Mouse (Mus musculus): ENCODE measurements around the gene Kif17. TPM values are rescaled to one million over a fixed set of nuclear protein-coding genes. Genes with fewer than 3 reads are reported as not detected.

Gene Kif17
- 21.6 TPM for polyA plus RNA-seq (2015; fragmentation: Illumina TruSeq; extraction: RNeasy Lipid Tissue Mini Kit (QIAGEN cat#74804); ENCODE audit: low read depth, low replicate concordance)

GRCm38 (mm10) chr4:138250088-138250960, at the start of gene Kif17, which contains the start of gene Sh2d5:
Kif17 (plus strand) TSS chr4:138250435.
Sh2d5 (plus strand) TSS chr4:138250403.

GRCm38 (mm10) chr4:138216200-138216890, 33.9 kb upstream of the Kif17 start, which contains the start of gene Hp1bp3:
Hp1bp3 (plus strand) TSS chr4:138216296.

GRCm38 (mm10) chr4:138304340-138305104, 54.3 kb downstream of the Kif17 start, which contains the start of gene Ddost:
Ddost (plus strand) TSS chr4:138304730.

GRCm38 (mm10) chr4:138326077-138326695, 76.0 kb downstream of the Kif17 start, which contains the start of gene Pink1:
Pink1 (minus strand) TSS chr4:138326307.

Other genes starting within 250 kb of the Kif17 start
- gene Hp1bp3, start 34.1 kb upstream of the Kif17 start, polyA plus RNA-seq (2015; fragmentation: Illumina TruSeq; extraction: RNeasy Lipid Tissue Mini Kit (QIAGEN cat#74804); ENCODE audit: low read depth, low replicate concordance) = 209 TPM
- 73.9 TPM for gene Sh2d5, start within 50 bp of the Kif17 start, polyA plus RNA-seq (2015; fragmentation: Illumina TruSeq; extraction: RNeasy Lipid Tissue Mini Kit (QIAGEN cat#74804); ENCODE audit: low read depth, low replicate concordance)
- 112 TPM for gene Ddost, start 54.3 kb downstream of the Kif17 start, polyA plus RNA-seq (2015; fragmentation: Illumina TruSeq; extraction: RNeasy Lipid Tissue Mini Kit (QIAGEN cat#74804); ENCODE audit: low read depth, low replicate concordance)
- gene Pink1, start 75.9 kb downstream of the Kif17 start, polyA plus RNA-seq (2015; fragmentation: Illumina TruSeq; extraction: RNeasy Lipid Tissue Mini Kit (QIAGEN cat#74804); ENCODE audit: low read depth, low replicate concordance) = 413 TPM
- 4.9 TPM for gene Cda, start 117.6 kb downstream of the Kif17 start, polyA plus RNA-seq (2015; fragmentation: Illumina TruSeq; extraction: RNeasy Lipid Tissue Mini Kit (QIAGEN cat#74804); ENCODE audit: low read depth, low replicate concordance)
- gene Fam43b, start 146.1 kb downstream of the Kif17 start, polyA plus RNA-seq (2015; fragmentation: Illumina TruSeq; extraction: RNeasy Lipid Tissue Mini Kit (QIAGEN cat#74804); ENCODE audit: low read depth, low replicate concordance) = 18.7 TPM
- gene Mul1, start 184.2 kb downstream of the Kif17 start, polyA plus RNA-seq (2015; fragmentation: Illumina TruSeq; extraction: RNeasy Lipid Tissue Mini Kit (QIAGEN cat#74804); ENCODE audit: low read depth, low replicate concordance) = 30.1 TPM
- 1,117 TPM for gene Camk2n1, start 203.9 kb downstream of the Kif17 start, polyA plus RNA-seq (2015; fragmentation: Illumina TruSeq; extraction: RNeasy Lipid Tissue Mini Kit (QIAGEN cat#74804); ENCODE audit: low read depth, low replicate concordance)